Mouse (Mus musculus) B cell, adult 2 months (primary cell): ENCODE data around the gene C1qtnf12.

ENCODE experiments used
- DNase-seq, 2 experiments: peaks; one replicate each; pipeline ENCODE4 v3.0.0; 2022

The C1qtnf12 gene

DNA sequence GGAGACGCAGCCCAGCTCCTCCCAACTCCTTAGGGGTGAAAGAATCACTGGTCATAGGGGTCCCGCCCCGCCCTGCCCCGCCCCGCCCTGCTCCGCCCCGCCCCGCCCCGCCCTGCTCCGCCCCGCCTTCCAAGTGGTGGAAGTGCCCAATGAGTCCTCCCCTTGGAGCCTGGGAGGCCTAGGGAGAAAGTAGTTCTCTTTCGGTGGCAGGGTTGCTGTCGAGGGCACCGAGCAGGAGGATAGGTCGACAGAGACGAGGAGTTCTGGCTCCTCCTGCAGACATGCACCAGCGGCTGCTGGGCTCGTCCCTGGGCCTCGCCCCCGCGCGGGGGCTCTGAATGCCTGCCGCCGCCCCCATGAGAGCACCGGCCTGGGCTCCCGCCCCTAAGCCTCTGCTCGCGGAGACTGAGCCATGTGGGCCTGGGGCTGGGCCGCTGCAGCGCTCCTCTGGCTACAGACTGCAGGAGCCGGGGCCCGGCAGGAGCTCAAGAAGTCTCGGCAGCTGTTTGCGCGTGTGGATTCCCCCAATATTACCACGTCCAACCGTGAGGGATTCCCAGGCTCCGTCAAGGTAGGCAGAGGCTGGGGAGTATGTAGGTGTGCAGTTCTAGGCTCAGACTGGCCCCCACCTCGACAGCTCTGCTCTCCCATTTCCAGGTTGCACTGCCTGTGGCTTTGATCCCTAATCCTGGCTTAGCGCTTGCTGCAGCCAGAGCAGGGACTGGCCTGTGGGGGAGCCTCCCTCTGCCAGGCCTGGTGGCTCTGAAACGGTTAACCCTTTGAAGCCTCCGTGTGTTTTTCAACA, at the start of gene C1qtnf12:
TSS of gene C1qtnf12 (plus strand) at position 152 of the 805 bp plus-strand sequence.
- peak; percentile 12 to 21 for DNase-seq

DNA sequence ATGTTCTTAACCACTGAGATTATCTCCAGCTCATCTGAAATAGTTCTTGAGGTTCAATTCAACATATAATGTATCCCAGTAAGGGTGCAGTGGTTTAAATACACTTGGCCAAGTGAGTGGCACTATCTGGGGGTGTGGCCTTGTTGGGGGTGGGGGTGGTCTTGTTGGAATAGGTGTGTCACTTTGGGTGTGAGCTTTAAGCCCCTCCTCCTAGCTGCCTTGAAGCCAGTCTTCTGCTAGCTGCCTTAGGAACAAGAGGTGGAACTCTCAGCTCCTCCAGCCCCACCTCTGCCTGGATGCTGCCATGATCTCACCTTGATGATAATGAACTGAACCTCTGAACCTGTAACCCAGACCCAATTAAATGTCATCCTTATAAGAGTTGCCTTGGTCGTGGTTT, 30.1 kb upstream of the C1qtnf12 start:
- DNase-seq = no peak

GRCm38 (mm10) chr4:155943049-155943452, 19.1 kb upstream of the C1qtnf12 start:
- DNase-seq = no peak

DNA sequence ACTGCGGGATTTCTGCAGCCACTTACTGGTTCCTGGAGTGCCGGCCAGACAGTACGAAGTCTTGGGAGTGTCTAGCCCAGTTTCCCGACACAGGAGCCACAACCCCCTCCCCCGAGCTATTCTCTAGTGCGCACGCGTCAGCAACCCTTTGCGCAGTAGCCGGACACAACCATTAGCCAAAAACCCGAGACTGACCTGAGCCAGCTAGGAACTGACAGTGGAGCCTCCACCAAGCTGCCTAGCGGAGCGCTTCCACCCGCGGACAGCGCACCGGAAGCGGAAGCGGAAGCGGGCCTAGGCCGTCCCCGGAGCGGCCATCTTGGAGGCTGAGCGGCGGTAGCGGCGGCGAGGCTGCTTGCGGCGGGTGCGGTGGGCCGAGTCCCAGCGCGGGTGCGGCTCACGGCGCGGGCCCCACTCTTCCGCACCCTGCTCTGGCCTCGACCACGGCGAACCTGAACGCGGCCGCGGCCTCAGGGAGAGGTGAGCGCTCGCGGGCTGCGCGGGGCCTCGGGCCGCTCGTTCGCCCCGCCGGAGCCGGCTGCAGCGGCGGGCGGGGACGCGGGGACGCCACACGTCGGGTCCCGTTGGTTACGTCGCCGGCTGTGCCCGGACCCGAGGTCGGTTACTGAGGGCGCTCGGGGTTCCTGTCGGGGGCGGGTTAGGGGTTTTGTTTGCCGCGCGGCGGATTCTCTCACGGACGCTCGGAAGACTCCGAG, 18.4 kb upstream of the C1qtnf12 start, which contains the start of gene Ube2j2:
TSS of gene Ube2j2 (plus strand) at position 298 of the 716 bp plus-strand sequence.
- DNase-seq = peak; percentile 95 to 97

- peak in 1 of 2 experiments; percentile 34 for DNase-seq
Observed at GRCm38 (mm10) chr4:155944271-155944670, 17.8 kb upstream of the C1qtnf12 start.

GRCm38 (mm10) chr4:155947094-155947493, 15.0 kb upstream of the C1qtnf12 start:
- no peak for DNase-seq

DNA sequence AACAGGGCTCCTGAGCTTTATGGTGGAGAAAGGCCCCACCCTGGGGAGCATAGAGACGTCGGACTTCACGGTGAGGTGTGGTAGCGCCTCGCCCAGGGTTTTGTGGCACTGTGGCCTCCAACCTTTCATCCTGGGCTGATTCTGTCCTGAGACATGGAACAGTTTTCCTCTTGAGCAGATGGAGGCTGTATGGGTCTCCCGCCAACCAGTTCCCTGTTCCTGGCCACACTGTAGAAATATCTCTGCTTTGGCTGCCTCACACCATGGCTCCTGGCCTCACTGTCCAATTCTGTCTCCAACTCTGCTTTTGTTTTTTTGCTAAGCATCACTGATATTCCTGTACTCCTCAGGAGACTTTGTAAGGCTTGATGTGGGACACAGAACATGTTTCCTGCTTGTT, 6.6 kb upstream of the C1qtnf12 start:
- no peak for DNase-seq

GRCm38 (mm10) chr4:155959275-155959674, 2.8 kb upstream of the C1qtnf12 start:
- peak; percentile 79 to 82 for DNase-seq

- DNase-seq = no peak
Observed at GRCm38 (mm10) chr4:155963106-155963505, 988 bp downstream of the C1qtnf12 start.

DNA sequence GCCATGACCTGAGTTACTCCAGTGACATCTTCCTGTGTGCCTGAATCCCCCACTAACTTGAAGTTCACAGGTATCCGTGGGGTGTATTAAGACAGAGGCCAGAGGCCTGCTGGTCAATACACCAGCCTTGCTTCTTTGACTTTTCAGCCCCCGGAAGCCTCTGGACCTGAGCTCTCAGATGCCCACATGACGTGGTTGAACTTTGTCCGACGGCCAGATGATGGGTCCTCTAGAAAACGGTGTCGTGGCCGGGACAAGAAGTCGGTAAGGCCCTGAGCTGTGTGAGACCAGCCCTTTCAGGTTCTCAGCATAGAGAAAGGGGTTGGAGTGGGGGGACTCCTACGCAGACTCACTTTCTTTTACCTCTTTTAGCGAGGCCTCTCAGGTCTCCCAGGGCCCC, 2.3 kb downstream of the C1qtnf12 start:
- DNase-seq = no peak

- DNase-seq = no peak
Observed at GRCm38 (mm10) chr4:155969043-155969653, 7.0 kb downstream of the C1qtnf12 start.

DNA sequence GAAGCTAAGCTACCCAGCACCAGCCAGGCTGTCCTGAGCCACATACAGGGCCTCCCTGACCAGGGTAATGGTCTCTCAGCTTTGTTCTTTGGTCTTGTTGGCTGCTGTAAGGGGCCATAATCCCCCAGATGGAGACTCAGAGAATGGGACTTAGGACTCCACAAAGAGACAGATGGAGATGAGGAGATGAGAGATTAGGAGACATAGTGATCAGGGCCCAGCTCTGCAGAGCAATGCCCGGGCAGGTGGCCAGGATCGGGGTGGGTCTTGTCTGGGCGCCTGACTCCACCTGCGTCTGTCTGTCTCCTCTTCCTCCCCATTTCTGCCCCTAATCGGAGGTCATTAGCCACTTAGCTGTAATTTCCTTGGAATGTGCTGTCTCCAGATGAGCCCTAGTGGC, 8.2 kb downstream of the C1qtnf12 start:
- DNase-seq = no peak

DNA sequence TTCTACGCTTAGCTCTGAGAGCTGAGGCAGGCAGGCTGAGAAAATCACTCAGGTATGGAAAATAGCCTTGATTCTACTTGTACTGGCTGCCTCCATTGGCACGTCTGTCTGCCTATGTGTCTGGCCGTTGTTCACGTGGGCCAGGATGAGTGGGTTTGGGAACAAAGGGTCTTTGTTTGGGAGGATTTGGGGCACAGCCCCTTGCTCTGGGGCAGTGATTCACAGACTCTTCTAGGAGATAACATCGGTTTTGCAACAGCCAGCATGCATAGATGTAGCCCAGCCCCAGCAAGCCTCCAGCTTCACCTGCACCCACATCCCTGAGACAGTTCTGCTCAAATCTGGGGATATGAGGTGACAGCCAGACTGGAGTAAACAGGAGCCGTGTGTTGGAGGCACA, 10.5 kb downstream of the C1qtnf12 start:
- no peak for DNase-seq

DNA sequence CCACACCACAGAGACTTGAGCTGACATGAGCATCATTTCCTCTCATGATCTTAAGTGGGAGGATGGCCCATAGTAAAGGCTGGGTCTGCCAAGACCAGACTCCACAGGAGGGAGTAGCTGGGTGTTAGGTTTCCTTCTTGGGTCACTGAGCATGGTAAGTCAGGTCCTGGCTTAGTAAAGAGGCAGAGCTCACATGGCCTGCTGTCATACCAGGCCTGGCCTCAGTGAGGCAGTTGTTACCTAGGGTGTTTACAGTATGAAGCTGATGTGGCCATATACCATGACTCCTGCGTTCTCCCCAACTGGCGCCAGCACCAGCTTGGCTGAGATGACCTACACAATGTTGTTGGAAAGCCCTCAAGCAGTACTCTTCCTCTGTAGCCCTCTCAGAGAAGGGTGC, 11.1 kb downstream of the C1qtnf12 start:
- DNase-seq = no peak

- DNase-seq = no peak
Observed at GRCm38 (mm10) chr4:155981436-155982082, 19.4 kb downstream of the C1qtnf12 start.

GRCm38 (mm10) chr4:155983788-155984187, 21.7 kb downstream of the C1qtnf12 start:
- DNase-seq = no peak

GRCm38 (mm10) chr4:155991211-155991907, 29.2 kb downstream of the C1qtnf12 start:
- DNase-seq = peak in 1 of 2 experiments; percentile 4

DNA sequence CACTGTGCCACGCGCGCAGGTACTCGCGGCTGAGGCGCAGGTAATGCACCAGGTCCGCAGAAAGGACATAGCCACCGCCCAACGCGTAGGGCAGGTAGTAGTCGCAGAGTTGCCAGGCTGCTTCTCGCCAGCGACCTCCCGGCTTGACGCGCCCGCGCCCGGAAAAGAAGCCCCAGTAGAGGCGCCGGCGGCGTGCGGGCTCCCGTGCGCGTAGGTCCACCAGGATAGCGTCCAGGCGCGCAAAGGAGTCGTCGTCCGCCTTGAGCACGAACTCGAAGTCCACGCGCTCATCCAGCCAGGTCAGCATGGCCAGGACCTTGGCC, 29.8 kb downstream of the C1qtnf12 start:
- no peak for DNase-seq

DNA sequence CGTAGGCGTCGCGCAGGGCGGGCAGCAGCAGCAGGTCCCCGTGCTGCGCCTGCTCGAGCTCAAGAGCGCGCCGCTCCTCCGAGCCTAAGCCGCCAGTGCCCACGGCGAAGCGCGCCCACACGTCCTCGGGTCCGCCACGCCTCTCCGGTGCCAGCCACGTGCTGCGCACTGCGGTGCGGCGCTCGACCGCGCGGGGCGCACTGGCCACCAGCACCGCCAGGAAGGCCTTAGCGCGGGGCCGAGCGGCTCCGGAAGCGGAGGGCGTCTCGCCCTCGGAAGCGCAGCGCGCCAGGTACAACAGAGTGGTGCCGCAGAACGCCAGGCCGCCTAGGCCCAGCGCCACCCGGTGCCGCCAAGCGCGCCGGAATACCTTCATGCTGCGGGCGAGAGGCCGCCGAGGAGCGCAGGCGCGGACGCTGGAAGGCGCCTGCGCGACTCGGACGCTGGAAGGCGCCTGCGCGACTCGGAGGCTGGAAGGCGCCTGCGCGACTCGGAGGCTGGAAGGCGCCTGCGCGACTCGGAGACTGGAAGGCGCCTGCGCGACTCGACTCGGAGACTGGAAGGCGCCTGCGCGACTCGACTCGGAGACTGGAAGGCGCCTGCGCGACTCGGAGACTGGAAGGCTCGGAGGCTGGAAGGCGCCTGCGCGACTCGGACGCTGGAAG, 30.3 kb downstream of the C1qtnf12 start, which contains the start of the genes B3galt6 and Sdf4:
TSS of gene B3galt6 (minus strand) at position 409 of the 665 bp plus-strand sequence.
TSS of gene Sdf4 (plus strand) at position 632 of the 665 bp plus-strand sequence.
- peak; percentile 89 to 93 for DNase-seq

DNA sequence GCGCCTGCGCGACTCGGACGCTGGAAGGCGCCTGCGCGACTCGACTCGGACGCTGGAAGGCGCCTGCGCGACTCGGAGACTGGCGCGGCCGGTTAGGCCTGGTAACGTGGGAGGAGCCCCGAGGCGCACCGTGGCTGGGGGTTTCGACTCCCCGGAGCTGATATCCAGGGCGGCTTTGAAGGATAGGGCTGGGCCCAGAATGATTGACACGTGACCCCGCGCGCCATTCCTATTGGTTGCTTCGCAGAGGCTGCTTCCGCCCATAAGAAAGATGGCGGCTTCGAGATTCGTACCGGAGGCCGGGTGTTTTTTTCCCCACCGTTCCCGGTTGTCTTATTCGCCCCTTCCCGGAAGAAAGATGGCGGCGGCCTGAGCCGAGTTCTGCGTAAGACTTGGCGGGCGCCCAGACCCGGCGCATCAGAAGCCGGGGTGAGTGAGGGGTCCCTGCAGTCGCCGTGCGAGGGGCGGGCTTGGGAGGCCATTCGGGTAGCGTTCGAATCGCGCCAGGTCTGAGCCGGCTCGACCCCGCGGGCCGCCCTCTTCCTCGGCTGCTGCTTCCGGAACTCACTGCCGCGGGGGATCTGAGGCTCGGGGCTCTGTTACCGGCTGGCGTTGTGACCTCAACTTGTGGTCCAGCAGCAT, 30.9 kb downstream of the C1qtnf12 start:
- DNase-seq = peak; percentile 96 to 98

GRCm38 (mm10) chr4:155993606-155994005, 31.5 kb downstream of the C1qtnf12 start:
- no peak for DNase-seq
